Mouse (Mus musculus): ENCODE measurements at regions not wholly inside any gene's neighbourhood (a gene's known extent, or its start where the extent isn't known, plus 50 kb on each side); places are given as distances from the start of the nearest gene placed in this dataset.

- H3K79me2 ChIP-seq (ENCODE audit: control insufficient read depth, insufficient read depth), result no peaks in the 10 kb centered on the region
- no peak for TF ChIP-seq MAX (IDR thresholded peaks at IDR 0.05; ENCODE audit: low read depth)
- no peak for TF ChIP-seq TCF3 (IDR thresholded peaks at IDR 0.05; ENCODE audit: insufficient read length, low read depth)
- no peak for TF ChIP-seq CEBPB (IDR thresholded peaks at IDR 0.05; ENCODE audit: insufficient read depth, poor library complexity, severe bottlenecking)
- TF ChIP-seq SRF (IDR thresholded peaks at IDR 0.05; ENCODE audit: control insufficient read depth, insufficient read length, low read depth), result no peak
- TF ChIP-seq E2F4 (IDR thresholded peaks at IDR 0.05; ENCODE audit: insufficient read depth), result no peak
- H3K36me3 ChIP-seq (ENCODE audit: control insufficient read depth, insufficient read depth), result no peaks in the 10 kb centered on the region
- H3ac ChIP-seq (ENCODE audit: control insufficient read depth, insufficient read length), result no peak overlapping the region
- H3K4me3 ChIP-seq, result no peak overlapping the region
- H3K4me2 ChIP-seq (ENCODE audit: low read depth), result no peak overlapping the region
- peaks cover 8% of the 10 kb centered on the region for H3K27me3 ChIP-seq (ENCODE audit: control insufficient read depth, insufficient read depth, insufficient read length)
These were observed 56.4 kb upstream of the Adra2c start for GRCm38 (mm10) chr5:35221451-35222305.

- H3ac ChIP-seq (ENCODE audit: control insufficient read depth, insufficient read length), result no peak overlapping the region
- H3K4me2 ChIP-seq (ENCODE audit: low read depth), result no peak overlapping the region
- TF ChIP-seq TCF3 (IDR thresholded peaks at IDR 0.05; ENCODE audit: insufficient read length, low read depth), result no peak
- TF ChIP-seq MYOG (IDR thresholded peaks at IDR 0.05; ENCODE audit: control insufficient read depth in 1 of 3, insufficient read depth in 1 of 3, insufficient read length in 2 of 3, low read depth in 2 of 3), result no peak
- TF ChIP-seq CEBPB (IDR thresholded peaks at IDR 0.05; ENCODE audit: insufficient read depth, poor library complexity, severe bottlenecking), result no peak
- TF ChIP-seq TCF12 (IDR thresholded peaks at IDR 0.05; ENCODE audit: insufficient read depth, poor library complexity, severe bottlenecking), result no peak
- H3K79me2 ChIP-seq (ENCODE audit: control insufficient read depth, insufficient read depth), result no peaks in the 10 kb centered on the region
- H3K36me3 ChIP-seq (ENCODE audit: control insufficient read depth, insufficient read depth), result no peaks in the 10 kb centered on the region
- peaks cover 28% of the 10 kb centered on the region for H3K27me3 ChIP-seq (ENCODE audit: control insufficient read depth, insufficient read depth, insufficient read length)
- H3K4me3 ChIP-seq, result no peak overlapping the region
These were observed 61.8 kb upstream of the Adra2c start for GRCm38 (mm10) chr5:35216271-35216670.

GRCm38 (mm10) chr5:35215480-35216195 is 62.5 kb upstream of the Adra2c start:
- H3K4me2 ChIP-seq (ENCODE audit: low read depth), result no peak overlapping the region
- TF ChIP-seq MAX (IDR thresholded peaks at IDR 0.05; ENCODE audit: low read depth), result no peak
- no peak for TF ChIP-seq E2F4 (IDR thresholded peaks at IDR 0.05; ENCODE audit: insufficient read depth)
- TF ChIP-seq CEBPB (IDR thresholded peaks at IDR 0.05; ENCODE audit: insufficient read depth, poor library complexity, severe bottlenecking), result no peak
- no peak for TF ChIP-seq USF1 (IDR thresholded peaks at IDR 0.05; ENCODE audit: low read depth)
- TF ChIP-seq TCF12 (IDR thresholded peaks at IDR 0.05; ENCODE audit: insufficient read depth, poor library complexity, severe bottlenecking), result no peak
- TF ChIP-seq MYOD1 (IDR thresholded peaks at IDR 0.05; ENCODE audit: control insufficient read depth in 1 of 3, insufficient read length in 2 of 3, low read depth in 2 of 3), result no peak
- TF ChIP-seq POLR2A (IDR thresholded peaks at IDR 0.05; ENCODE audit: insufficient read length, low read depth), result no peak
- TF ChIP-seq MYOG (IDR thresholded peaks at IDR 0.05; ENCODE audit: control insufficient read depth in 1 of 3, insufficient read depth in 1 of 3, insufficient read length in 2 of 3, low read depth in 2 of 3), result no peak
- TF ChIP-seq TCF3 (IDR thresholded peaks at IDR 0.05; ENCODE audit: insufficient read length, low read depth), result no peak
- TF ChIP-seq SRF (IDR thresholded peaks at IDR 0.05; ENCODE audit: control insufficient read depth, insufficient read length, low read depth), result no peak
- TF ChIP-seq REST (IDR thresholded peaks at IDR 0.05; ENCODE audit: insufficient read depth, insufficient read length), result no peak
- no peak for TF ChIP-seq POLR2AphosphoS2 (IDR thresholded peaks at IDR 0.05; ENCODE audit: insufficient read length, low read depth)
- H3K36me3 ChIP-seq (ENCODE audit: control insufficient read depth, insufficient read depth), result no peaks in the 10 kb centered on the region
- no peak overlapping the region for H3K4me3 ChIP-seq
- H3K79me2 ChIP-seq (ENCODE audit: control insufficient read depth, insufficient read depth), result no peaks in the 10 kb centered on the region
- peaks cover 28% of the 10 kb centered on the region for H3K27me3 ChIP-seq (ENCODE audit: control insufficient read depth, insufficient read depth, insufficient read length)
- no peak overlapping the region for H3ac ChIP-seq (ENCODE audit: control insufficient read depth, insufficient read length)

- H3K36me3 ChIP-seq (ENCODE audit: control insufficient read depth, insufficient read depth), result no peaks in the 10 kb centered on the region
- no peak overlapping the region for H3K4me2 ChIP-seq (ENCODE audit: low read depth)
- H3K79me2 ChIP-seq (ENCODE audit: control insufficient read depth, insufficient read depth), result no peaks in the 10 kb centered on the region
- TF ChIP-seq USF1 (IDR thresholded peaks at IDR 0.05; ENCODE audit: low read depth), result no peak
- no peak for TF ChIP-seq CEBPB (IDR thresholded peaks at IDR 0.05; ENCODE audit: insufficient read depth, poor library complexity, severe bottlenecking)
- H3ac ChIP-seq (ENCODE audit: control insufficient read depth, insufficient read length), result no peak overlapping the region
- H3K27me3 ChIP-seq (ENCODE audit: control insufficient read depth, insufficient read depth, insufficient read length), result peaks cover 25% of the 10 kb centered on the region
- no peak overlapping the region for H3K4me3 ChIP-seq
These were observed 63.1 kb upstream of the Adra2c start for GRCm38 (mm10) chr5:35215007-35215406.

GRCm38 (mm10) chr5:35209348-35209747 is 68.8 kb upstream of the Adra2c start:
- no peak overlapping the region for H3K4me2 ChIP-seq (ENCODE audit: low read depth)
- peaks cover 30% of the 10 kb centered on the region for H3K27me3 ChIP-seq (ENCODE audit: control insufficient read depth, insufficient read depth, insufficient read length)
- H3K79me2 ChIP-seq (ENCODE audit: control insufficient read depth, insufficient read depth), result no peaks in the 10 kb centered on the region
- no peak overlapping the region for H3ac ChIP-seq (ENCODE audit: control insufficient read depth, insufficient read length)
- no peak for TF ChIP-seq MYOG (IDR thresholded peaks at IDR 0.05; ENCODE audit: control insufficient read depth in 1 of 3, insufficient read depth in 1 of 3, insufficient read length in 2 of 3, low read depth in 2 of 3)
- no peak for TF ChIP-seq POLR2A (IDR thresholded peaks at IDR 0.05; ENCODE audit: insufficient read length, low read depth)
- TF ChIP-seq REST (IDR thresholded peaks at IDR 0.05; ENCODE audit: insufficient read depth, insufficient read length), result no peak
- TF ChIP-seq E2F4 (IDR thresholded peaks at IDR 0.05; ENCODE audit: insufficient read depth), result no peak
- no peak for TF ChIP-seq USF1 (IDR thresholded peaks at IDR 0.05; ENCODE audit: low read depth)
- TF ChIP-seq TCF3 (IDR thresholded peaks at IDR 0.05; ENCODE audit: insufficient read length, low read depth), result no peak
- TF ChIP-seq CEBPB (IDR thresholded peaks at IDR 0.05; ENCODE audit: insufficient read depth, poor library complexity, severe bottlenecking), result no peak
- TF ChIP-seq MAX (IDR thresholded peaks at IDR 0.05; ENCODE audit: low read depth), result no peak
- no peak for TF ChIP-seq MYOD1 (IDR thresholded peaks at IDR 0.05; ENCODE audit: control insufficient read depth in 1 of 3, insufficient read length in 2 of 3, low read depth in 2 of 3)
- no peaks in the 10 kb centered on the region for H3K36me3 ChIP-seq (ENCODE audit: control insufficient read depth, insufficient read depth)
- H3K4me3 ChIP-seq, result no peak overlapping the region
